Mouse (Mus musculus) stomach, postnatal 0 days (tissue): ENCODE results near the gene Magi3. TPM values are rescaled to one million over a fixed set of nuclear protein-coding genes. Genes with fewer than 3 reads are reported as not detected.

Experiments
- ATAC-seq: fragments of 200-750 bp; cut with Nextera tagmentation; 2 replicates; pipeline ENCODE4 v1.8.0; 2017; ENCODE audit not compliant: low FRiP score, low TSS enrichment
- DNase-seq: peaks from one replicate; pipeline ENCODE4 v3.0.0-alpha.2; 2016; ENCODE audit warnings: low spot score
- H3K27ac ChIP-seq: fragments of 300-500 bp; sonication (generic); replicated peaks from 2 replicates; pipeline ENCODE4 v1.5.1; 2014; ENCODE audit warnings: mild to moderate bottlenecking, control low read depth
- H3K27me3 ChIP-seq: fragments of 300-500 bp; sonication (generic); 2 replicates; pipeline ENCODE4 v1.6.1; 2014; ENCODE audit warnings: low read length; ENCODE audit not compliant: control insufficient read depth, insufficient read depth
- H3K36me3 ChIP-seq: fragments of 300-500 bp; sonication (generic); 2 replicates; pipeline ENCODE4 v1.6.1; 2014; ENCODE audit warnings: low read length, mixed read lengths; ENCODE audit not compliant: control insufficient read depth, insufficient read depth
- H3K4me1 ChIP-seq: fragments of 300-500 bp; sonication (generic); replicated peaks from 2 replicates; pipeline ENCODE4 v1.6.1; 2014; ENCODE audit warnings: antibody characterized with exemption; ENCODE audit not compliant: control insufficient read depth, insufficient read depth
- H3K4me2 ChIP-seq: fragments of 300-500 bp; sonication (generic); replicated peaks from 2 replicates; pipeline ENCODE4 v1.6.1; 2014; ENCODE audit warnings: low read depth, mild to moderate bottlenecking, control low read depth, moderate library complexity
- H3K4me3 ChIP-seq: fragments of 300-500 bp; sonication (generic); 2 replicates; pipeline ENCODE4 v1.5.1; 2014; ENCODE audit warnings: low read depth, low read length, control low read depth
- H3K9ac ChIP-seq: fragments of 300-500 bp; sonication (generic); 2 replicates; pipeline ENCODE4 v1.6.1; 2014; ENCODE audit warnings: mild to moderate bottlenecking, low read length, control low read depth, mixed read lengths
- H3K9me3 ChIP-seq: fragments of 300-500 bp; sonication (generic); 2 replicates; pipeline ENCODE4 v1.6.1; 2016; ENCODE audit warnings: low read length; ENCODE audit not compliant: control insufficient read depth
- CTCF ChIP-seq: IDR thresholded peaks from 2 replicates; pipeline ENCODE4 v1.5.1; 2016; ENCODE audit warnings: antibody characterized with exemption, low read depth, mild to moderate bottlenecking, moderate library complexity
- EP300 ChIP-seq: optimal IDR thresholded peaks from 2 replicates; pipeline ENCODE3; 2016; ENCODE audit warnings: antibody characterized with exemption
- WGBS: fragments of 180-500 bp; shearing (Covaris S2); extraction: QIAGEN DNeasy Blood & Tissue Kit; methylation state at CpG from one replicate; pipeline ENCODE4 v1.1.7; 2014; 5-methylcytosine and 5-hydroxymethylcytosine counted together
- polyA plus RNA-seq: library from polyadenylated mRNA; unstranded; fragments of >200 nt; fragmentation: Nextera tagmentation; extraction: Ambion mirVana; gene quantifications from 2 replicates; pipeline ENCODE4 v1.2.1, GENCODE M21; 2015

Magi3 gene
- polyA plus RNA-seq, 1 experiment from 2014 or later: 3.4 TPM

DNA sequence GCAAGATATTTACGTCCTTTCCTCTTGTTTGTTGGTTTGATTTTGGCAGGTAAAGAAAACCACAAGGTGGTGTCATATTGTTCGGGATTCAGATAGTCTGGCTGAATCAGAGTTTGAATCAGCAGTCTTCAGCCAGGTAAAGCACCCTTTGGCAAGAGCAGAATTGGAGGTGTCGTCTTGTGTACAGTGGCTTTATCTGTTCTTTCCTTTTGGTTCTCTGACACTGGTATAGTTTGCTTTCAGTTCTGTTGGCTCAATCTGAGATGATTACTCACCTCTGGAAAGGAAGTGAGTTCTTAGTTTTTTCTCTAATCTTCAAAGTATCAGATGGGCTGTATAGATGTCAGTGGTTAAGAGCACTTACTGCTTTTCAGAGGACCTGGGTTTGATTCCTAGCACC lies 228.9 kb downstream of the Magi3 start:
- no peak overlapping the region for H3K27ac ChIP-seq
- no peak overlapping the region for H3K9ac ChIP-seq
- no peaks in the 10 kb centered on the region for H3K27me3 ChIP-seq
- no peak overlapping the region for H3K4me2 ChIP-seq
- TF ChIP-seq CTCF: no peak
- no peak for TF ChIP-seq EP300
- H3K4me1 ChIP-seq: no peaks in the 10 kb centered on the region
- no peaks in the 10 kb centered on the region for H3K9me3 ChIP-seq
- ATAC-seq (no peak), DNase-seq (no peak)
- no peak overlapping the region for H3K4me3 ChIP-seq
- peaks cover 11% of the 10 kb centered on the region; the same call in 1 of the 2 replicates for H3K36me3 ChIP-seq
- 87% methylated on average over 3 of the region's 3 CpGs for WGBS

DNA sequence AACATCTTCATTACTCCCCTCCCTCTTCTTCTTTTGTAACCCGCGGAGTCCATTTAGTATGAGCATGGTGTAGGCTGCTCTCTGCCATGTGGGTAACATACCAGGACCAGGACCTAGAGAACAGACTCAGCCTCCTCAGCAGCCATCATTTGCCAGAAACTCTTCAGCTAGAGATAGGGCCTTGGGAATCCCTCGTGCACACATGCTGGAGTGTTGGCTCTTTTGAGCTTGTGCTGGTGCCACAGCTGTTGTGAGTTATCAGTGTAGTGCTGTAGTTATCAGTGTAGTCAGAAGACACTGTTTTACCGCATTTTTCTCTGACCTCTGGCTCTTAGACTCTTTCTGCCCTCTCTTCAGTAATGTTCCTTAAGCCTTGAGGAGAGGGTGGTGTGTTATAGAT lies 230.8 kb downstream of the Magi3 start:
- Histone ChIP-seq H3K9ac (no peak overlapping the region), H3K9me3 (no peaks in the 10 kb centered on the region), H3K27me3 (no peaks in the 10 kb centered on the region), H3K4me1 (no peaks in the 10 kb centered on the region), H3K4me3 (no peak overlapping the region), H3K4me2 (no peak overlapping the region), H3K36me3 (peaks cover 13% of the 10 kb centered on the region; the same call in 1 of the 2 replicates), H3K27ac (no peak overlapping the region)
- WGBS: 86% methylated on average over 4 of the region's 4 CpGs
- no peak for TF ChIP-seq EP300
- TF ChIP-seq CTCF: no peak
- ATAC-seq (no peak), DNase-seq (no peak)

DNA sequence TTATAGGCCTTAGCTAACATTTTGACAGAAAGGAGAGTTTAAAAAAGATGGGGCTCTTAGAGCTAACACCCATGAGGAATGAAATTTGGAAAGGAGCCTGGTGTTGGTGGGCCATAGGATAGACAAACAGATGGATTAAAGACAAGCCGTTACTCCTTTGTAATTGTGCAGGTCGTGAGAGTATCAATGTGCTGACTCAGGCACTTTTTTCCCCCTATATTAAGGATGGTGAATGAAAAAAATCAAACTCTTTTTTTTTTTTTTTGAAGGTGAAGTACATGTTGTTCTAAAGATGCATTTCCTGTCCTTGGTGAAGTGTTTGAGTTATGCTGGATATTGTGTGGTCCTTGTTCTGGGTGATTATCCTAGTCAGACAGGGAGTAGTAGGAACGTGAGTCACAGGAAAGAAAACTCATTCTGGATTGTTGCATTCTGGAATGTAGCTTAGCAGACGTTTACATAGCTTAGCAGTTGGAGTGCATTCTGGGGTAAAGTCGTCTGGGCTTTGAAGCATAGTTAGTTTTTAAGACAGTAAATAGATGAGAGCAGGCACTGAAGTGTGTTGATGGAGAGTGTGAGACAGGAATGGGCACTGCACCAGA lies 232.2 kb downstream of the Magi3 start:
- Histone ChIP-seq H3K9ac (no peak overlapping the region), H3K27me3 (no peaks in the 10 kb centered on the region), H3K36me3 (peaks cover 10% of the 10 kb centered on the region; the same call in 1 of the 2 replicates), H3K4me3 (no peak overlapping the region), H3K9me3 (no peaks in the 10 kb centered on the region), H3K4me2 (no peak overlapping the region), H3K27ac (no peak overlapping the region), H3K4me1 (no peaks in the 10 kb centered on the region)
- 26% methylated on average over 5 of the region's 5 CpGs for WGBS
- ATAC-seq (no peak), DNase-seq (no peak)
- TF ChIP-seq EP300: no peak
- TF ChIP-seq CTCF: no peak

DNA sequence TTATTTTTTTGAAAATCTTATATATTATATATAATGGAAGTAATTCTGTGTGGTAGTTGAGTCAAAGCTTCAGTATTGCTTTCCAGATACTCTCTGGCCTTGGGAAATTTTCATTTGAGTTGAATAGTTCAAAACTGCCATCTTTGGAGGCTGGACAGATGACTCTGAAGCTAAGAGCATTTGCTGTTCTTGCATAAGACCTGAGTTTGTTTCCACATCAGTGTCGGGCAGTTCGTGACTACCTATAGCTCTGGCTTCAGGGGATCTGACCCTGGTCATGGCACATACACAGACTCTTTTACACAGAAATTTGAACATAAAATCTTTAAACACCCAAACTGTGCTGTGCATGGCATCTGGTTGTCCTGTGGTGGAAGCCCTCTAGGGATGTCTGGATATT lies 235.0 kb downstream of the Magi3 start:
- ATAC-seq (no peak), DNase-seq (no peak)
- no peaks in the 10 kb centered on the region for H3K9me3 ChIP-seq
- H3K36me3 ChIP-seq: peaks cover 7% of the 10 kb centered on the region; the same call in 1 of the 2 replicates
- H3K27me3 ChIP-seq: no peaks in the 10 kb centered on the region
- no peak overlapping the region for H3K4me3 ChIP-seq
- H3K4me1 ChIP-seq: no peaks in the 10 kb centered on the region
- WGBS: 94% methylated on average over 2 of the region's 2 CpGs
- H3K27ac ChIP-seq: no peak overlapping the region
- TF ChIP-seq CTCF (no peak), EP300 (no peak)
- H3K4me2 ChIP-seq: no peak overlapping the region
- no peak overlapping the region for H3K9ac ChIP-seq

DNA sequence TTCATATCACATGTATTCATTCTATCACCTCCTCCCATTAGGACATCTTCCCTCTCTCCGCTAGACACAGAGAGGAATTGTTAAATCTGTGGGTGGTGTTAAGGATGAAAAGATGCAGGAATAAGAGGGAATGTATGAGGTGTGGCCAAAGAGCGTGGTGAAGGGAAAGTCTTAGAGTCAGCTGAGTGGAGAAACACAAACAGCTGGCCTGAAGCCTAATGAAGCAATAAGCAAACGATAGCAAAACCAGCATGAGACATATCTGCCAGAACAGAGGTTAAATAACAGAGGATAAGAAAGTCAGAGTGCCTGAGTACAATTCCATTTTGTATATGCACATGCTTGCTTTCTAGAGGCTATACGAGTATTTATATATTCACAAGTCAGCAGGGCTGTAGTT lies 235.6 kb downstream of the Magi3 start:
- peaks cover 5% of the 10 kb centered on the region; the same call in 1 of the 2 replicates for H3K36me3 ChIP-seq
- H3K9me3 ChIP-seq: no peaks in the 10 kb centered on the region
- no peak overlapping the region for H3K27ac ChIP-seq
- ATAC-seq: no peak
- 75% methylated on average over 4 of the region's 4 CpGs for WGBS
- no peak for TF ChIP-seq CTCF
- TF ChIP-seq EP300: no peak
- no peak overlapping the region for H3K4me2 ChIP-seq
- H3K9ac ChIP-seq: no peak overlapping the region
- H3K4me3 ChIP-seq: no peak overlapping the region
- H3K4me1 ChIP-seq: no peaks in the 10 kb centered on the region
- no peaks in the 10 kb centered on the region for H3K27me3 ChIP-seq
- no peak for DNase-seq

DNA sequence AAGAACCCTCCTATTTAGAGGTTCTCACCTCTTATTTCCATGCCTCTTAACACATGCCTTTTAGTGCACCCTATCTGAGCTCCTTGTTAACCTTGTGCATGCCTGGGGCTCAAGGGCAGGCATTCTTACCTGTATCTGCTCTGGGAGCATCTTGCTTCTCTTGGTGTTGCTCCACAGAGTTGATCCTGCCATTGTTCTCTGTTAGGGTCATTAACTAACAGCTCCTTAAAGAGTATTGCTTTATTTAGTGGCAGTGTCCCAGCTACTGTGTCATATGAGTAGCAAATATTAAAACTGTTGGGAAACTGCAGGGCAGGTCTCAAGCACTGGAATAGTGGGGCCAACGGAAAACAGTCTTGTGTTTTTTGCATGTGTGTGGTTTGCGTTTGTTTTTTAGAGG lies 249.0 kb downstream of the Magi3 start:
- Histone ChIP-seq H3K4me3 (no peak overlapping the region), H3K9me3 (no peaks in the 10 kb centered on the region), H3K27ac (no peak overlapping the region), H3K27me3 (no peaks in the 10 kb centered on the region), H3K4me1 (no peaks in the 10 kb centered on the region), H3K9ac (no peak overlapping the region), H3K36me3 (no peaks in the 10 kb centered on the region), H3K4me2 (no peak overlapping the region)
- ATAC-seq: no peak
- no peak for DNase-seq
- 95% methylated on average over 2 of the region's 2 CpGs for WGBS
- TF ChIP-seq EP300 (no peak), CTCF (no peak)
